Mouse (Mus musculus): ENCODE results near the gene Clint1.

GRCm38 (mm10) chr11:45932771-45933170 lies 80.9 kb downstream of the Clint1 start:
- TF ChIP-seq CTCF (IDR thresholded peaks at IDR 0.05; ENCODE audit: borderline replicate concordance, extremely low read depth, insufficient read depth, insufficient read length) = no peak
- TF ChIP-seq POLR2A (IDR thresholded peaks at IDR 0.05; ENCODE audit: borderline replicate concordance, extremely low read depth, insufficient read depth, insufficient read length, poor library complexity, severe bottlenecking) = no peak

All from brain, embryonic 14.5 days (tissue).